Mouse (Mus musculus): ENCODE measurements around the gene Olfr1420.
"Not testable (repeated sequence)": the region's sequence is repeated elsewhere in the genome, so short reads cannot be mapped to it uniquely, and the experiment has no call there.

The Olfr1420 gene

GRCm38 (mm10) chr19:11886265-11886664, at the start of gene Olfr1420:
Olfr1420 (plus strand) TSS chr19:11886565.
- DNase-seq (ENCODE audit: low read depth), result no peak

- DNase-seq (ENCODE audit: low read depth), result no peak
These were observed 47.2 kb upstream of the Olfr1420 start, which contains the start of gene Olfr1417 for GRCm38 (mm10) chr19:11839119-11839518. Olfr1417 (minus strand) TSS chr19:11839219.

- DNase-seq (ENCODE audit: low read depth), result no peak
These were observed 40.0 kb upstream of the Olfr1420 start for GRCm38 (mm10) chr19:11846333-11846732.

- DNase-seq (ENCODE audit: low read depth), result no peak
These were observed 33.7 kb upstream of the Olfr1420 start for GRCm38 (mm10) chr19:11852652-11853051.

GRCm38 (mm10) chr19:11854821-11855220, 31.5 kb upstream of the Olfr1420 start:
- DNase-seq (ENCODE audit: low read depth), result no peak

- no peak for DNase-seq (ENCODE audit: low read depth)
These were observed 29.9 kb upstream of the Olfr1420 start for GRCm38 (mm10) chr19:11856506-11856905.

GRCm38 (mm10) chr19:11860966-11861365, 25.4 kb upstream of the Olfr1420 start, which contains the start of gene Olfr1418:
Olfr1418 (minus strand) TSS chr19:11861066.
- no peak for DNase-seq (ENCODE audit: low read depth)

GRCm38 (mm10) chr19:11867837-11868236, 18.5 kb upstream of the Olfr1420 start:
- no peak for DNase-seq (ENCODE audit: low read depth)

GRCm38 (mm10) chr19:11875006-11875405, 11.4 kb upstream of the Olfr1420 start, which contains the start of gene Olfr1419:
Olfr1419 (minus strand) TSS chr19:11875106.
- no peak for DNase-seq (ENCODE audit: low read depth)

- not testable (repeated sequence) for DNase-seq (ENCODE audit: low read depth)
These were observed 8.0 kb upstream of the Olfr1420 start for GRCm38 (mm10) chr19:11878404-11878803.

- DNase-seq (ENCODE audit: low read depth), result no peak
These were observed 24.7 kb downstream of the Olfr1420 start for GRCm38 (mm10) chr19:11911021-11911420.

GRCm38 (mm10) chr19:11911603-11912002, 25.2 kb downstream of the Olfr1420 start:
- DNase-seq (ENCODE audit: low read depth), result no peak

GRCm38 (mm10) chr19:11912037-11912532, 25.7 kb downstream of the Olfr1420 start, which contains the start of gene Patl1:
Patl1 (plus strand) TSS chr19:11912399.
- DNase-seq (ENCODE audit: low read depth), result peak; percentile 96

GRCm38 (mm10) chr19:11912533-11913121, 26.3 kb downstream of the Olfr1420 start:
- DNase-seq (ENCODE audit: low read depth), result no peak

- DNase-seq (ENCODE audit: low read depth), result no peak
These were observed 29.4 kb downstream of the Olfr1420 start for GRCm38 (mm10) chr19:11915804-11916203.

- no peak for DNase-seq (ENCODE audit: low read depth)
These were observed 35.7 kb downstream of the Olfr1420 start for GRCm38 (mm10) chr19:11922068-11922467.

GRCm38 (mm10) chr19:11922515-11922914, 36.1 kb downstream of the Olfr1420 start:
- not testable (repeated sequence) for DNase-seq (ENCODE audit: low read depth)

- no peak for DNase-seq (ENCODE audit: low read depth)
These were observed 40.0 kb downstream of the Olfr1420 start for GRCm38 (mm10) chr19:11926380-11926779.

GRCm38 (mm10) chr19:11928025-11928748, 41.8 kb downstream of the Olfr1420 start:
- peak; percentile 53 for DNase-seq (ENCODE audit: low read depth)

GRCm38 (mm10) chr19:11946460-11946859, 60.1 kb downstream of the Olfr1420 start:
- not testable (repeated sequence) for DNase-seq (ENCODE audit: low read depth)

All from c-Kit-positive CD71-negative TER-119-negative erythroid progenitor cells, embryonic 14.5 days (primary cell).